Mouse (Mus musculus) lung, embryonic 16.5 days (tissue): ENCODE data around the gene Fbxo46. TPM values are rescaled to one million over a fixed set of nuclear protein-coding genes. Genes with fewer than 3 reads are reported as not detected.
"Not testable (repeated sequence)": the region's sequence is repeated elsewhere in the genome, so short reads cannot be mapped to it uniquely, and the experiment has no call there.

Source experiments
- ATAC-seq: fragments of 200-750 bp; cut with Nextera tagmentation; 2 replicates; pipeline ENCODE4 v1.8.0; 2017; ENCODE audit warnings: low read depth, mild to moderate bottlenecking, moderate library complexity
- H3K27ac ChIP-seq: fragments of 300-500 bp; sonication (generic); 2 replicates; pipeline ENCODE4 v1.5.1; 2014; ENCODE audit warnings: mild to moderate bottlenecking, control low read depth, low read length
- H3K27me3 ChIP-seq: fragments of 300-500 bp; sonication (generic); 2 replicates; pipeline ENCODE4 v1.6.1; 2014; ENCODE audit warnings: low read depth, low read length, mixed read lengths; ENCODE audit not compliant: control insufficient read depth, insufficient read depth
- H3K36me3 ChIP-seq: fragments of 300-500 bp; sonication (generic); 2 replicates; pipeline ENCODE4 v1.6.1; 2014; ENCODE audit warnings: low read length; ENCODE audit not compliant: control insufficient read depth, insufficient read depth
- H3K4me1 ChIP-seq: fragments of 300-500 bp; sonication (generic); replicated peaks from 2 replicates; pipeline ENCODE4 v1.6.1; 2014; ENCODE audit warnings: low read length, mixed read lengths; ENCODE audit not compliant: control insufficient read depth, insufficient read depth
- H3K4me2 ChIP-seq: fragments of 300-500 bp; sonication (generic); 2 replicates; pipeline ENCODE4 v1.6.1; 2014; ENCODE audit warnings: low read depth, low read length, control low read depth
- H3K4me3 ChIP-seq: fragments of 300-500 bp; sonication (generic); 2 replicates; pipeline ENCODE4 v1.5.1; 2014; ENCODE audit warnings: mild to moderate bottlenecking, low read length, control low read depth
- H3K9ac ChIP-seq: fragments of 300-500 bp; sonication (generic); 2 replicates; pipeline ENCODE4 v1.6.1; 2014; ENCODE audit warnings: low read length, control low read depth
- H3K9me3 ChIP-seq: fragments of 300-500 bp; sonication (generic); 2 replicates; pipeline ENCODE4 v1.6.1; 2016; ENCODE audit warnings: low read length; ENCODE audit not compliant: control insufficient read depth
- WGBS: fragments of 180-500 bp; shearing (Covaris S2); extraction: QIAGEN DNeasy Blood & Tissue Kit; methylation state at CpG from one replicate; pipeline ENCODE4 v1.1.7; 2014; 5-methylcytosine and 5-hydroxymethylcytosine counted together
- polyA plus RNA-seq: library from polyadenylated mRNA; unstranded; fragments of >200 nt; fragmentation: Nextera tagmentation; extraction: Ambion mirVana; gene quantifications from 2 replicates; pipeline ENCODE4 v1.2.1, GENCODE M21; 2015

The Fbxo46 gene
- polyA plus RNA-seq: 16.2 and 16.3 TPM in 2 replicates

GRCm38 (mm10) chr7:19119631-19120429 lies at the start of gene Fbxo46:
Fbxo46 (plus strand) TSS chr7:19119859.
- no peaks in the 10 kb centered on the region for H3K27me3 ChIP-seq
- peak; percentile 97 for ATAC-seq
- H3K9ac ChIP-seq: peak within 1 kb of the TSS; percentile 81
- peaks cover 11% of the 10 kb centered on the region for H3K9me3 ChIP-seq
- H3K4me1 ChIP-seq: peaks cover 14% of the 10 kb centered on the region
- peak within 1 kb of the TSS; percentile 84 for H3K4me2 ChIP-seq
- WGBS: 1% methylated on average over 34 of the region's 34 CpGs
- no peaks in the 10 kb centered on the region for H3K36me3 ChIP-seq
- H3K4me3 ChIP-seq: peak within 1 kb of the TSS; percentile 81
- H3K27ac ChIP-seq: 0 out of 2 replicates have a peak within 1 kb of the TSS, but pooled peaks have one; percentile 9

GRCm38 (mm10) chr7:19071024-19071423 lies 48.6 kb upstream of the Fbxo46 start:
- 47% methylated on average over 3 of the region's 3 CpGs for WGBS

GRCm38 (mm10) chr7:19073504-19073903 lies 46.2 kb upstream of the Fbxo46 start:
- Histone ChIP-seq H3K4me3 (no peak overlapping the region), H3K27me3 (no peaks in the 10 kb centered on the region), H3K4me2 (no peak overlapping the region), H3K27ac (no peak overlapping the region), H3K4me1 (peaks cover 20% of the 10 kb centered on the region), H3K9me3 (no peaks in the 10 kb centered on the region), H3K9ac (no peak overlapping the region), H3K36me3 (peaks cover 7% of the 10 kb centered on the region)
- 78% methylated on average over 8 of the region's 9 CpGs for WGBS
- no peak for ATAC-seq

More at GRCm38 (mm10) chr7:19071024-19071423, 48.6 kb upstream of the Fbxo46 start:
- not testable (repeated sequence) for H3K9me3 ChIP-seq, ATAC-seq, H3K4me2 ChIP-seq, H3K36me3 ChIP-seq, H3K4me3 ChIP-seq, H3K27ac ChIP-seq, H3K9ac ChIP-seq, H3K4me1 ChIP-seq
- peaks cover 13% of the 10 kb centered on the region for H3K27me3 ChIP-seq

GRCm38 (mm10) chr7:19074494-19074893 lies 45.2 kb upstream of the Fbxo46 start:
- Histone ChIP-seq H3K4me1 (peaks cover 20% of the 10 kb centered on the region), H3K4me3 (no peak overlapping the region), H3K36me3 (peaks cover 10% of the 10 kb centered on the region), H3K4me2 (no peak overlapping the region), H3K27ac (no peak overlapping the region), H3K9ac (no peak overlapping the region), H3K9me3 (no peaks in the 10 kb centered on the region), H3K27me3 (no peaks in the 10 kb centered on the region)
- 90% methylated on average over 6 of the region's 6 CpGs for WGBS
- no peak for ATAC-seq

GRCm38 (mm10) chr7:19075231-19075630 lies 44.4 kb upstream of the Fbxo46 start:
- peak overlapping the region; percentile 80 for H3K4me2 ChIP-seq
- no peak for ATAC-seq
- peak overlapping the region; percentile 50 for H3K9ac ChIP-seq
- peaks cover 16% of the 10 kb centered on the region for H3K36me3 ChIP-seq
- H3K4me1 ChIP-seq: peaks cover 20% of the 10 kb centered on the region
- H3K9me3 ChIP-seq: no peaks in the 10 kb centered on the region
- peak overlapping the region; percentile 97 for H3K4me3 ChIP-seq
- 50% methylated on average over 5 of the region's 5 CpGs for WGBS
- no peaks in the 10 kb centered on the region for H3K27me3 ChIP-seq
- H3K27ac ChIP-seq: no peak overlapping the region

- Histone ChIP-seq H3K27me3 (no peaks in the 10 kb centered on the region), H3K4me2 (peak within 1 kb of the TSS; percentile 80), H3K4me1 (peaks cover 20% of the 10 kb centered on the region), H3K9ac (peak within 1 kb of the TSS; percentile 98), H3K9me3 (no peaks in the 10 kb centered on the region), H3K27ac (peak within 1 kb of the TSS; percentile 85), H3K36me3 (peaks cover 23% of the 10 kb centered on the region), H3K4me3 (peak within 1 kb of the TSS; percentile 97)
- under 1% methylated on average over 77 of the region's 91 CpGs for WGBS
- ATAC-seq: peak; percentile 99
Measured at GRCm38 (mm10) chr7:19075723-19076585, 43.7 kb upstream of the Fbxo46 start, which contains the start of gene Dmwd. Dmwd (plus strand) TSS chr7:19076227.

- peaks cover 30% of the 10 kb centered on the region for H3K36me3 ChIP-seq
- peaks cover 20% of the 10 kb centered on the region for H3K4me1 ChIP-seq
- H3K9me3 ChIP-seq: no peaks in the 10 kb centered on the region
- 0% methylated on average over 22 of the region's 22 CpGs for WGBS
- H3K9ac ChIP-seq: peak overlapping the region; percentile 98
- no peaks in the 10 kb centered on the region for H3K27me3 ChIP-seq
- ATAC-seq: no peak
- H3K4me2 ChIP-seq: peak overlapping the region; percentile 80
- H3K4me3 ChIP-seq: peak overlapping the region; percentile 97
- peak overlapping the region; percentile 85 for H3K27ac ChIP-seq
Measured at GRCm38 (mm10) chr7:19076586-19076991, 43.1 kb upstream of the Fbxo46 start.

- Histone ChIP-seq H3K4me1 (peaks cover 29% of the 10 kb centered on the region), H3K4me3 (peak overlapping the region; percentile 97), H3K9me3 (no peaks in the 10 kb centered on the region), H3K27me3 (no peaks in the 10 kb centered on the region), H3K4me2 (peak overlapping the region; percentile 80), H3K36me3 (peaks cover 39% of the 10 kb centered on the region), H3K27ac (no peak overlapping the region), H3K9ac (peak overlapping the region; percentile 98; the same call in 1 of the 2 replicates)
- no peak for ATAC-seq
- WGBS: 67% methylated on average over 14 of the region's 14 CpGs
Measured at GRCm38 (mm10) chr7:19077761-19078160, 41.9 kb upstream of the Fbxo46 start.

GRCm38 (mm10) chr7:19078732-19079131 lies 40.9 kb upstream of the Fbxo46 start:
- H3K36me3 ChIP-seq: peaks cover 43% of the 10 kb centered on the region
- no peak overlapping the region for H3K4me3 ChIP-seq
- peaks cover 39% of the 10 kb centered on the region for H3K4me1 ChIP-seq

More at GRCm38 (mm10) chr7:19078732-19079131, 40.9 kb upstream of the Fbxo46 start:
- no peak overlapping the region for H3K4me2 ChIP-seq
- no peak overlapping the region for H3K9ac ChIP-seq
- no peak for ATAC-seq
- WGBS: 79% methylated on average over 3 of the region's 3 CpGs
- H3K27me3 ChIP-seq: no peaks in the 10 kb centered on the region
- no peaks in the 10 kb centered on the region for H3K9me3 ChIP-seq
- no peak overlapping the region for H3K27ac ChIP-seq
